Mouse (Mus musculus): ENCODE measurements around the gene Slc2a13. TPM values are rescaled to one million over a fixed set of nuclear protein-coding genes. Genes with fewer than 3 reads are reported as not detected.

The Slc2a13 gene
- polyA plus RNA-seq (2017; shearing (Covaris generic)), result not detected

GRCm38 (mm10) chr15:91573111-91573538, at the start of gene Slc2a13:
TSS of gene Slc2a13 (minus strand) at chr15:91573261.

Other genes starting within 250 kb of the Slc2a13 start
- 0.62 TPM for gene Lrrk2, start 99.9 kb upstream of the Slc2a13 start, polyA plus RNA-seq (2017; shearing (Covaris generic))